Mouse (Mus musculus) c-Kit-negative CD71-positive TER-119-positive erythroid progenitor cells, embryonic 14.5 days (primary cell): ENCODE measurements around the gene Trpm8.

Experiments used
- DNase-seq: peaks from one replicate; pipeline ENCODE4 v3.0.0-alpha.2; 2013; ENCODE audit warnings: low read depth, low spot score

Trpm8 gene

DNA sequence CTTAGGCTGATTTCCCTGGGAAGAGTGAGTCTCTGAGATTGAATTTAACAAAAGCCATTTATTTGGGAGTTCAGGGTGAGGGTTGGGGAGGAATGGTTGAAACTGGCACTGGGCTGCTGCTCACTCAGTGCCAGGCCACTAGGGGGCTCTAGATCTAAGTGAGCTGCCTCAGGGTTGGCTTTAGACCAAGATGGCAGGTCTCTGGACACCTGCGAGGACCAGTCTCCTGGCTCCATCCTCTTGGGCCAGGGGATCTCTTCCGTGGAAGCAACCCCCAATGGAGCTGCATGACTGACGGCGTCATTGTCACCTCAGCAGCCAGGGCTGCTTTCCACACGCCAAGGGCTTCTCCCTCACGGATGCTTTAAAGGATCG, 7.5 kb downstream of the Trpm8 start:
- no peak for DNase-seq

DNA sequence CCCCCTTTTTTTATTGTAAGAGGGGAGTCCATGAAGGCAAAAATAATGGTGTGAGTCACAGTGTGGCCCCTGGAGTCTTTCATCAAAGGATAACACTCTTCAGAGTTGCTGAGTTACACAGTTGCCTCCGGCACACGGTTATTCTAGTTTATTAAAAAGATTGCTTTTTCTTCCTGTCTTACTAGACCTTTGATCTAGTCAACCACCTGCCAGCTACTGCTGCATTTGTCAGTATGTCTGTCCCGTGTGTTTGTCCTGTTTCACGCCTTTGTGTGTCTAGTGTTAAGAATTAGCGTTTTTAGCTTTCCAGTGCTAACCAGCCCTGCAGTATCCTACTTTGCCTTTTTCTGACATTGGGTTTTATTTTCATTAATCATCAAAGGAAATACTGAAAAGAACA, 8.2 kb downstream of the Trpm8 start:
- no peak for DNase-seq

DNA sequence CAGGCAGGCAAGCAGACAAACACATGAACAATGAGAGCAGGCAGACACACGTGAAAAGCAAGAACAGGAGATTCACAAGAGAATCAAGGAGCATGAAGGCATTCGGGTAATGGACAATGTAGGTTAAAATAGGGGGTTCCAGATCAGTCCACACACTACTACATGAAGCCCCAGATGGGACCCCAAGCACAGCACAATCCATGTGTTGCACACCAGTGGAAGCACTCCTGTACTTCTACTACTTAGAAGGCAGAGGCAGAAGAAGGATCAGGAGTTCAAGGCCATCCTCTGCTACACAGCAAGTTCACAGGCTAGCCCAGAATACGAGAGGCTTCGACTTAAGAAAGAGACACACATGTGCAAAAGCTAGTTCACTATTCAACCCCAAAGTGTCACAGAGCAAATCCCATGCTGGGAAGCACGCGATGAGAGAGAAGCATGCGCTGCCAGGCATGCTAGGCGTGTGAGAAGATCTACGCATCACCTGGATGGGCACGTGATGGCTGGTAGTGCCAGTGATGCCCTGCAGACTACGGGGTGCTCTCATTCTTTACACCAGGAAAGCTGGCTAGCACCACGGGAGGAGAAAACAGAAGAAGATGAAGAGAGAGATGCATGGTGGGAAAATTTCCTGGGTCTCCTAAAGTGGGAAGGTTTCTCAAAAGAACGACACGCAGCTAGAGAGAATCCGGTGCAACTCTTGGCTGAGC, 8.8 kb downstream of the Trpm8 start:
- DNase-seq: no peak

DNA sequence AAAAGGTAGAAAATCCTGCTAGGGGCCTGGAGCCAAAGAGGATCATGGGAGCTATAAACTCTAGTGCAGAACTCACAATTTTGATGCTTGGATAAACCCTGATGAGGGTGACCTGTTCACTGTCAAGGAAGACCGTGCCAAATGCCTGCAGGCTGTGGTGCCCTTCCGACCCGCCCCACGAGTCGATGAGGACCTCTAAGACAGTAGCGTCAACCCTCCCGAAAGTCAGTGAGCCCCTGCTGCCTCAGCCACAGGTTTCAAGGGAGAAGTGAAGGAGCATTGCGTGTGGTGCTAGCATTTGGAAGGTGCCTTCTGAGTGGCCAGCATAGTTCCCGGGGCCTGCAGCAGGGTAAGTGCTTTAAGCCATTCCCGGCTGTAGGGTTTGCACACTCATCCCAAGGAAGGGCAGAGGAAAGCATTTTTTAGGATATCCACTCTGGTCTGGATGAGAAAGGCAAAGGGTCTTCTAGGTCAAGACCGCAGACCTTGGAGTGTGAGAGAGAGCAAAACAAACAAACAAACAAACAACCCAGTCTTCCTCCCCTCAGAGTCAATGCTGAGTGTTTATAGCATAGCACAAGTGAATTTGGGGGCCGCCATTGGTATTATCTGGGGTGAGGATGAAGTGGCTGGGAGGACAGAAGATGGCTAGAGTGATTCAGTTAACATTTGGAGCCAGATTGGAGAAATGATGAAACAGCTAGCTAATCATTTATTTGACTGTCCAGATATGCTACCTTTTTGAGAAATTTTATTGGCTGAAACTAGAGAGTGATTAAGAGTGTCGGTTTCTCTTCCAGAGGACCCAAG, 9.6 kb downstream of the Trpm8 start:
- DNase-seq: no peak

GRCm38 (mm10) chr1:88287697-88287980, 10.2 kb downstream of the Trpm8 start:
- no peak for DNase-seq

GRCm38 (mm10) chr1:88288056-88288788, 10.8 kb downstream of the Trpm8 start:
- DNase-seq: no peak

GRCm38 (mm10) chr1:88288789-88289127, 11.3 kb downstream of the Trpm8 start:
- DNase-seq: no peak

GRCm38 (mm10) chr1:88289152-88289551, 11.7 kb downstream of the Trpm8 start:
- no peak for DNase-seq

GRCm38 (mm10) chr1:88289917-88290316, 12.5 kb downstream of the Trpm8 start:
- DNase-seq: no peak

DNA sequence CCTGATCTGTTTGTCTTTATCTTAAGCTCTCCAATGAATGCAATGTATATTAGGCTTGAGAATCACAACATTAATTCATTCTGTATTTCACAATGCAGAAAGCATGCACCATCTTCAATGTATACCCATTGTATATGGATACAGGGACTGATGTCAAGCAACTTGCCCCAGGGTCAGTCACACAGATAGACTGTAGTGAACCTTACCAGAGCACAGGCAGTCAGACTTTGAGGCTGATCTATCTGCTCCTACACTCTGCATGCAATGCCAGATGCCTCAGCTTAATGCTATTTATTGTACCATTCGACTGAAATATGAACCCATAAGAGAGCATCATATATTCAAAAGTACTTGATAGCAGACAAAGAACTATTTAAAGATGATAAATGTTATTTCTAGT, 13.1 kb downstream of the Trpm8 start:
- DNase-seq: no peak

- no peak for DNase-seq
These were observed 14.0 kb downstream of the Trpm8 start for GRCm38 (mm10) chr1:88291409-88292005.

DNA sequence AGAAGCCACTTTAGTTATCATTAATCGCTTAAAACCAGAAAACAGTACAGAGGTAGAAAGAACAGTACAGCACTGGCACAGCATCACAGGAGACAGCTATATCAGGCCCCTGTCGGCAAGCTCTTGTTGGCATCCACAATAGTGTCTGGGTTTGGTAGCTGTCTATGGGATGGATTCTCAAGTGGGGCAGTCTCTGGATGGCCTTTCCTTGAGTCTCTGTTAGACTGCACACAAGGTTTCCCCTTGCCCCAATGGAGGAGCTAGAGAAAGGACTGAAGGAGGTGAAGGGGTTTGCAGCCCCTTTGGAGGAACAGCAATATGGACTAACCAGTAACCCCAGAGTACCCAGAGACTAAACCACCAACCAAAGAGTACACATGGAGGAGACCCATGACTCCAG, 14.6 kb downstream of the Trpm8 start:
- no peak for DNase-seq

DNA sequence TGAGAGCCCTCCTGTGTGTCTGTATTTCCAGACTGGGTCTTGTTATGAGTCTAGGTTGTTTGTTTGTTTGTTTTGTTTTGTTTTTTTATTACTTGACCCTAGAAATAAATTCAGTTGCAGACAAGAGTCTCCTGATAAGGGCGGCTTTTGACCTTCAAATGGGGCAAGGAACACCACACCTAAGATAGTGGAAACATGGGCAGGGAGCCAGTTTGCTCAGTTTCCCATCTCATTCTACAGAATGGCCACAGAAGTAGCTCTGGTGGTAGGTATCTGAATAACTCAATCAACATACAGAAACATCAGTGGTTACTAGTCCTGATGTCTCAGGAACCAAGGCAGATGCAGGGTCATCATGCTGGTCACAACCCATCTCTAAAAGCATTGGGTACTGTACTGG, 17.2 kb downstream of the Trpm8 start:
- DNase-seq: no peak

GRCm38 (mm10) chr1:88296171-88296920, 18.9 kb downstream of the Trpm8 start:
- no peak for DNase-seq

DNA sequence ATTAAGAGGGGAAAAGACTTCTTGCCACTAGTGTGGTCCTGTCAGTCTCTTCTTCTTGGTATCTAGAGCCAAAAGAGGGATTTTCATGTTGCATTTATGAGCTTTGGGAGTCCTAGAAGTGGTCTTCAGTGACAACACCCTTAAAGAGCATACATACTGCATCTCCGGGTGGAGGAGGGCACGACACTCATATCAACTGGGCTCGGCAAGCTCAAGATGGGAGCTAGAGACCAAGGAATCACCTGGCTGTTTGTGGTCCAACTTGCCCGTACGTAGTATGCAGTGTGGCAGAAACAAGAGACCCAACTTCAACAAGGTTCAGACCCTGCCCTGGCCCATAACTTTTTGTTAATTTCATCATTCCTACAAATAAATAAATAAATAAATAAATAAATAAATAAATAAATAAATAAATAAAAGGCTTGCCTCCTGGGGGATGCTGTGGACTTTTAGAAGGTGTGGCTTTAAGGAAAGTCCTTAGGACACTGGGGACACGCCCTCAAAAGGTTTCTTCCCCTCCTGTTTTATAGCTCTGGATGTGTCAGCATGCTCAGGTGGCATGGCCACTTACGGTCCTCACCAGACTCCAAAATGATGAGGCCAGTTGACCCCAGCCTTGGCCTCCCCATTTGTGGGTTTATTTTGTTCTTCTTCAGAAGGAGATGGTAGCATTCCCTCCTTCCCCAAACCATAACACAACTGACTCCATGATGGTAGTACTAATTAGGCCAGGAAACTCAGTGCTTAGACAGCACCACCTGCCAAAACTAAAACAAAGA, 20.2 kb downstream of the Trpm8 start:
- DNase-seq: no peak

- no peak for DNase-seq
These were observed 21.4 kb downstream of the Trpm8 start for GRCm38 (mm10) chr1:88298686-88299528.

GRCm38 (mm10) chr1:88299529-88299945, 22.1 kb downstream of the Trpm8 start:
- DNase-seq: no peak

DNA sequence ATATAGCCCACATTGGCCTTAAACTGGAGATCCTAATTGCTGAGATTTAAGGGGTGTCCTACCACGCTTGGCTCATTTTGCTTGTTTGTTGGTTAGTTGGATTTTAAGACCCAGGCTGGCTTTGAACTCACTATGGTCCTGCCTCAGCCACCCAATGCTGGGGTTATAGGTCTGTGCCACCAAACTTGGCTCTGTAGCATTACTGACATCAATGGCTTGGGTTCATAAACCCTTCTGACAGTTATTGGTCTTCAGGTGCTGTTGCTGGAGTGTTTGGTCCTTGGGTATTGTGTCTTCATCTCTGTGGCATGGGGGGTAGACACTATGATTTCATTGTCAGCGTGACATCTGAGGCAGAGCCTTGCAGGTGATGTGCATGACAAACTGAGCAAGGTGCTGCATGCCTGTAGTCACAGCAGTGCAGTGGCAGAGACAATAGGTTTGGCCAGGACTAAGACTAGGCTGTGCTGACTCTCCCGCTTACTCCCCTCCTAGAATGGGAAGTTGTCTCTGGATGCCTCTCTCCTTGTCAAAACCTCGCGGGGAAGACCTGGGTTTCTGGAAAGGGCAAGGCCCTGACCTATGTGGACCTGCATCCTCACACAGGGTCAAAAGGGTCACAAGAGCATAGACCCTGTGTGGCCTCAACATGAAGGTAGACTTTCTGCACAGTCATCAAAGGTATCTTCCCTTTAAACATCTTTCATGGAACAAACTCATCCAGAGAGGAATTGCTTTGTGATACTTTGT, 23.0 kb downstream of the Trpm8 start:
- no peak for DNase-seq
